Mouse (Mus musculus): ENCODE results near the gene Tm9sf1. TPM values are rescaled to one million over a fixed set of nuclear protein-coding genes. Genes with fewer than 3 reads are reported as not detected.

The Tm9sf1 gene
- total and polyA plus RNA-seq, 3 experiments, result 36.1 to 65.3 (median 51.3) TPM

DNA sequence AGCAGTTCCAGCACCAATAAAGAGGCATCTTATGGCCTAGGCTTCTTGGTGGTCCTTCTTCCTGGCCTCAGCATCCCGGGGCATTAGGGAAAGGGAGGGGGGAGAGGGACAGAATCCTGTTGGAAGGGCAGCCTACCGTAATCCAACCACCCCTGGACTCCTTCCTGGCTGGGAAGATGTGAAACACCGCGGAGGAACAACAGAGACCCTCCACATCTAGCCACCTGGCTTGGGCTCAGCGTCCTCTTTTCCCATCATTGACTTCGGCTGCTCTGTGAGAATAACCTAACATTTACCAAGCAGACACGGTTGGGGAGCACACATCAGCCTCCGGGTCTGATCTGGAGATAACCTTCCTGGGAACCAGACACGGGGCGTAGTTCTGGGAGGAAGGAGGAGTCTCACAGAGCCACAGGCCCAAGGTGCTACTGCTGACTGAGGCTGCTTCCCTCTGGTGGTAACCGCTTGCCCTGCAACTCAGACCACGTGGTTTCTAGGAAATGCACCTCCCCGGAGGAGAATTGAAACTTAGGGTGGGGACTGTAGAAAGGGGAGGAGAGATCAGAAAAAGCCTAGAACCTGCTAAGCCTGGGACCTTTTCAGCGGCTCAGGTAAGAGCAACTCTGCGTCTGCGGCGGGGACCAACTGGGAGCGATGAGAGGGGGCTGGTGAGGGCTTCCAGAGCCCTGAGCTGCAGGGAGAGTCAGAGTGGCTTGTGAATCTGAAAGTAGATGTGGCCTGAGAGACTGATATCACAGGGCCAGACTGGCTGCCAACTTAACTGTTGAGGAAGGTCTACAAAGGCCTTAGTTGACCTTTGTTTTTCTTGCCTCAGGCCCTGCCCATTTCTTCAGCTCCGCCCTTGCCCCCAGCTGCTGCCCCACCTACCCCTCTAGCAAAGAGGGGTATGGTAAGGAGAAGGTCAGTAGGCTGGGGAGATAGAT is 39.7 kb downstream of the Tm9sf1 start:
- Histone ChIP-seq H3K27ac (ENCODE audit: insufficient read depth, low read depth) (peak overlapping the region; percentile 65), H3K4me1 (ENCODE audit: control insufficient read depth in 1 of 2, insufficient read depth in 2 of 2) (peaks cover 4 to 36% of the 10 kb centered on the region in 2 experiments; a peak in 3 of 4 replicates), H3K36me3 (replicated peaks in 1 of 2; ENCODE audit: control insufficient read depth in 1 of 2, insufficient read depth in 1 of 2, low read length in 1 of 2) (peaks cover 69 to 78% of the 10 kb centered on the region in 2 experiments), H3K4me3 (replicated peaks in 1 of 3; ENCODE audit: low read depth in 2 of 3, low read length in 2 of 3, poor library complexity in 1 of 3) (peak overlapping the region; percentile 54 to 74 (median 58)), H3K4me2 (ENCODE audit: insufficient read depth, low read depth, poor library complexity, severe bottlenecking) (peak overlapping the region; percentile 67), H3K9me3 (replicated peaks; ENCODE audit: low read length) (no peaks in the 10 kb centered on the region), H3K27me3 (replicated peaks) (no peaks in the 10 kb centered on the region), H3K79me2 (replicated peaks; ENCODE audit: control insufficient read depth, extremely low read depth, insufficient read depth, poor library complexity, severe bottlenecking) (no peaks in the 10 kb centered on the region), H3K9ac (ENCODE audit: insufficient read depth, low read depth) (peak overlapping the region; percentile 31)
- dilution Hi-C loops (cut with MboI; ENCODE audit: extremely low pct_ligation_motif_present, extremely low pct_unique_long_range_greater_than_20kb, low sequenced_read_pairs) (no loop called here), in situ Hi-C loops (cut with MboI; ENCODE audit: low pct_ligation_motif_present, low pct_unique_long_range_greater_than_20kb, low sequenced_read_pairs) (no loop called here)
- peak; percentile 97 for DNase-seq (ENCODE audit: extremely low read depth)
- TF ChIP-seq CHD2 (IDR thresholded peaks at IDR 0.05; ENCODE audit: low read length) (peak; percentile 66; the same call in 1 of the 2 replicates), ZC3H11A (IDR thresholded peaks at IDR 0.05; ENCODE audit: low read depth, low read length) (no peak), POLR2AphosphoS2 (IDR thresholded peaks at IDR 0.05; ENCODE audit: low read depth, low read length) (peak; percentile 92; the same call in 1 of the 2 replicates), NELFE (IDR thresholded peaks at IDR 0.05; ENCODE audit: low read depth, low read length) (peak; percentile 66), BHLHE40 (IDR thresholded peaks at IDR 0.05; ENCODE audit: low read depth, low read length) (no peak), RCOR1 (conservative IDR thresholded peaks at IDR 0.05; ENCODE audit: low read depth, low read length) (0 out of 2 replicates have a peak, but pooled peaks have one; percentile 36), POLR2A (IDR thresholded peaks at IDR 0.05; ENCODE audit: low read depth, low read length) (peak; percentile 69), ZKSCAN1 (IDR thresholded peaks at IDR 0.05; ENCODE audit: borderline replicate concordance, low read depth, low read length) (no peak), GABPA (IDR thresholded peaks at IDR 0.05; ENCODE audit: insufficient replicate concordance, low read depth, low read length) (no peak), MXI1 (IDR thresholded peaks at IDR 0.05; ENCODE audit: low read depth, low read length) (peak; percentile 98), KAT2A (IDR thresholded peaks at IDR 0.05; ENCODE audit: insufficient replicate concordance, low read length) (no peak), JUND (conservative IDR thresholded peaks at IDR 0.05; ENCODE audit: low read depth, low read length) (no peak), MAFK (IDR thresholded peaks at IDR 0.05; ENCODE audit: insufficient replicate concordance, low read length) (0 out of 2 replicates have a peak, but pooled peaks have one; percentile 6), TCF12 (IDR thresholded peaks at IDR 0.05; ENCODE audit: low read depth, low read length) (peak; percentile 73; the same call in 1 of the 2 replicates), USF1 (IDR thresholded peaks at IDR 0.05; ENCODE audit: low read depth, low read length) (peak; percentile 94), JUN (IDR thresholded peaks at IDR 0.05; ENCODE audit: insufficient read depth, low read depth, low read length) (no peak), CHD1 (IDR thresholded peaks at IDR 0.05; ENCODE audit: low read depth, low read length) (no peak), MAX (IDR thresholded peaks at IDR 0.05; ENCODE audit: low read length) (peak; percentile 100), IRF4 (IDR thresholded peaks at IDR 0.05; ENCODE audit: low read depth, low read length) (peak; percentile 91), UBTF (IDR thresholded peaks at IDR 0.05; ENCODE audit: low read depth, low read length) (no peak), CTCF (conservative IDR thresholded peaks at IDR 0.05 in 1 of 2, IDR thresholded peaks at IDR 0.05 in 1 of 2; ENCODE audit: low read depth in 2 of 2, low read length in 2 of 2) (peak; percentile 69 to 94), USF2 (conservative IDR thresholded peaks at IDR 0.05; ENCODE audit: low read depth, low read length) (peak; percentile 95), SMC3 (IDR thresholded peaks at IDR 0.05; ENCODE audit: low read depth, low read length) (peak; percentile 79), ZMIZ1 (IDR thresholded peaks at IDR 0.05; ENCODE audit: low read depth, low read length) (peak; percentile 31; the same call in 1 of the 2 replicates), PAX5 (IDR thresholded peaks at IDR 0.05; ENCODE audit: low read length) (no peak), EP300 (IDR thresholded peaks at IDR 0.05; ENCODE audit: low read length) (0 out of 2 replicates have a peak, but pooled peaks have one; percentile 3), MEF2A (IDR thresholded peaks at IDR 0.05; ENCODE audit: borderline replicate concordance, low read depth, low read length) (peak; percentile 75), ELF1 (IDR thresholded peaks at IDR 0.05; ENCODE audit: low read depth, low read length) (peak; percentile 86), RAD21 (IDR thresholded peaks at IDR 0.05; ENCODE audit: low read depth, low read length) (peak; percentile 63), HCFC1 (IDR thresholded peaks at IDR 0.05; ENCODE audit: low read depth, low read length) (peak; percentile 70), ETS1 (conservative IDR thresholded peaks at IDR 0.05; ENCODE audit: low read depth, low read length) (0 out of 2 replicates have a peak, but pooled peaks have one; percentile 21), MAZ (IDR thresholded peaks at IDR 0.05; ENCODE audit: low read depth, low read length) (peak; percentile 85), MYC (IDR thresholded peaks at IDR 0.05; ENCODE audit: low read depth, low read length) (peak; percentile 100), NRF1 (IDR thresholded peaks at IDR 0.05; ENCODE audit: low read depth, low read length) (peak; percentile 46; the same call in 1 of the 2 replicates), TBP (conservative IDR thresholded peaks at IDR 0.05; ENCODE audit: low read depth, low read length) (peak; percentile 31; the same call in 1 of the 2 replicates), ZNF384 (IDR thresholded peaks at IDR 0.05; ENCODE audit: low read depth, low read length) (no peak), E2F4 (IDR thresholded peaks at IDR 0.05; ENCODE audit: insufficient replicate concordance, low read depth, low read length) (no peak)

Measured in CH12.LX (cell line).